Mouse (Mus musculus) telencephalon, adult 2 months (tissue): ENCODE measurements at regions not wholly inside any gene's neighbourhood (a gene's known extent, or its start where the extent isn't known, plus 50 kb on each side); places are given as distances from the start of the nearest gene placed in this dataset.

Source experiments
- DNase-seq: peaks from one replicate; pipeline ENCODE4 v3.0.0-alpha.2; 2011; ENCODE audit warnings: low read depth, low spot score

- DNase-seq = no peak
These were observed 466.2 kb downstream of the Klhl13 start for GRCm38 (mm10) chrX:22898698-22899051.

GRCm38 (mm10) chrX:22898048-22898697 is 466.7 kb downstream of the Klhl13 start:
- no peak for DNase-seq

GRCm38 (mm10) chrX:22869791-22870190 is 495.1 kb downstream of the Klhl13 start:
- DNase-seq = no peak

GRCm38 (mm10) chrX:22849522-22850495 is 515.1 kb downstream of the Klhl13 start:
- no peak for DNase-seq

DNA sequence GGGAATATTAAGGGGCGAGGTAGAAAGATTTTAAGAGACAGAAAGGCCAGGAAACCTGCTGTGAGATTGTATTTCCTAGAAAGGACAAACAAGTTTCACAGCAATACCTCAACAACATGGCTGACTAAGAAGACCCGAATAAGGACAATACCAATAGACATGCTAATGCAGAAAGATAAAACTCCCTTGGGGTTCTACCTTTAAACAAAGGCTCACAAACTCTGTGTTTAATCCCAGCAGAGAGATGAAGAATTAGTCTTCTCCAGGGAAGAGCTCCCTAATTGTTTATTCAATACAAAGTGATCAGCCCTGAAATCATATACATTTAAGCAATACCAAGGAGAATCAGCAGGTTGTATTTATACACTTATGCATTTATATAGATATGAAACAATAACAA is 516.1 kb downstream of the Klhl13 start:
- DNase-seq = no peak

- no peak for DNase-seq
These were observed 531.7 kb downstream of the Klhl13 start for GRCm38 (mm10) chrX:22833226-22833625.

GRCm38 (mm10) chrX:22805184-22805583 is 559.7 kb downstream of the Klhl13 start:
- DNase-seq = no peak

- DNase-seq = no peak
These were observed 594.8 kb downstream of the Klhl13 start for GRCm38 (mm10) chrX:22769971-22770530.

DNA sequence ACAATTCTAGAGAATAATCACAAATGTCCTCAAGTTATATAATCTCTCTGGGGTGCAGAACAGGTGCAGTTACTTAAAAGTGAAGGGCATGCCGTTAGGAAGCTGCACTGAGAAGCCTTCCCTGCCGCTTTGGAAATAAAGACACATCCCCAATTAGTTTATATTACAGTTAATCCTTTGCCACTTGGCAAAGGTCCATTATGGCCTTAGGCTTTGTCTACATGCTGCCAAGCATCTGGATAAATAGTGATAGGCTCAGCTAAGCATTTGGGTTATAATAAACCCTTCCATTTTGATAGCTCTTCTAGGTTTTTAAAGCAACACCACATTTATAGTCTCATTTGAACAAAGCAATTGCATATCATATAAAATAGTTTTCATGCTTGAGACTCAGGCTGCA is 625.6 kb downstream of the Klhl13 start:
- DNase-seq = no peak

DNA sequence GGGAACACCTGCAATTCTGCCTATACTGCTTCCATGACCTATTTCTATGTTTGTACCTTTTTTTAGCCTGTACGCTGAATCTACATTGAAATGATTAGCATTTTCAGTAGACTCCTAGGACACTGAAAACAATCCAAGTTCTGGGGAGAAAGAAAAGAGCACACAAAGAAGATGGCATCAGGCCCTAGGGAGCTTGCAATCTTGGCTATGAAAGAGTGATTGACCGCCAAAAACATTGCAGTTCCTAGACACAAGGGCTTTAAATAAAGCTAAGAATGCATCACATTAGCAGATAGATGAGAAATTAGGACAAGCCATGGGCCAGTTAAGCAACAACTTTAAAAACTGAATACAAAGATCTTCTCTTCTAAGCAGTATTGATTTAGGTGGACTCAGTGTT is 666.7 kb downstream of the Klhl13 start:
- peak; percentile 10 for DNase-seq

DNA sequence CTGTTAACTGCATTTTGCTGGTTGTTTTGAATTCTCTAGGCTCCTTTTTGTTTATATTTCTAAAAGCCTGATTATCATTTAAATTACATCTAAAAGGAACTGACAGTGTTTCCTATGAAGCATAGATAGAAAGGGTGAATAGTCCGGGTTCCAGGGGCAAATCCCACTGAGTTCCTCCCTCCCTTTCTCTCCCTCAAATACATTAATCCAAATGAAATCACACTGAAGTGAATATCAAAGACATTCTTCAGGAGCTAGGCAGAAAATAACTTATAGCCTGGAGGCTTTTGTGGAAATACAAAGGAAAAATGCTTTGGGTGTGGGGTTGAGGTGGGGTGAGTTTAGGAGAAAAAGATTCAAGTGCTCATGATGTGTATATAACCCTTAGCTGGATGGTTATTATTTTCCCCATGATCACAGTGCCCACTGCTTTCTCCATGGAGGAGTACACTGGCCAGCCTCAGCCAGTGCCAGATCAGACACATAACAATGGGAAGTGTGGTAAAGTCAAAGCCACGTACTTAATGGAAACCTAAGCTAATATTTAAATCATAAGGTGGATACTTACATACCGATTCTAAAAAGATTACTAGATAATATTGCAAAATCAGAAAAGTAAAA is 707.0 kb downstream of the Klhl13 start:
- no peak for DNase-seq
